Mouse (Mus musculus): Measurements from ENCODE around the gene Glrx3. TPM values are rescaled to one million over a fixed set of nuclear protein-coding genes. Genes with fewer than 3 reads are reported as not detected.
"Not testable (repeated sequence)": the region's sequence is repeated elsewhere in the genome, so short reads cannot be mapped to it uniquely, and the experiment has no call there.

Gene Glrx3
- polyA plus RNA-seq, 1 experiment from 2014 or later, result 289 TPM

GRCm38 (mm10) chr7:137414710-137415109 is 22.7 kb upstream of the Glrx3 start:
- WGBS, result 81% methylated on average over 7 of the region's 8 CpGs
- H3K4me3 ChIP-seq (ENCODE audit: low read length), result no peak overlapping the region
- H3K4me1 ChIP-seq (ENCODE audit: control insufficient read depth, insufficient read depth, low read length), result no peaks in the 10 kb centered on the region
- H3K9ac ChIP-seq (ENCODE audit: low read depth, low read length), result no peak overlapping the region
- no peak overlapping the region for H3K27ac ChIP-seq (ENCODE audit: low read depth, low read length)
- H3K27me3 ChIP-seq (ENCODE audit: control insufficient read depth, insufficient read depth, low read length), result no peaks in the 10 kb centered on the region
- H3K9me3 ChIP-seq (ENCODE audit: control insufficient read depth, low read length), result no peaks in the 10 kb centered on the region
- ATAC-seq (ENCODE audit: low FRiP score, low TSS enrichment), result no peak
- H3K36me3 ChIP-seq (ENCODE audit: control insufficient read depth, insufficient read depth, low read length), result no peaks in the 10 kb centered on the region
- H3K4me2 ChIP-seq (replicated peaks; ENCODE audit: low read depth, low read length), result no peak overlapping the region

- Histone ChIP-seq H3K4me1 (ENCODE audit: control insufficient read depth, insufficient read depth, low read length) (no peaks in the 10 kb centered on the region), H3K36me3 (ENCODE audit: control insufficient read depth, insufficient read depth, low read length) (no peaks in the 10 kb centered on the region), H3K27ac (ENCODE audit: low read depth, low read length) (no peak overlapping the region), H3K9me3 (ENCODE audit: control insufficient read depth, low read length) (no peaks in the 10 kb centered on the region), H3K4me2 (replicated peaks; ENCODE audit: low read depth, low read length) (no peak overlapping the region), H3K4me3 (ENCODE audit: low read length) (no peak overlapping the region), H3K9ac (ENCODE audit: low read depth, low read length) (no peak overlapping the region), H3K27me3 (ENCODE audit: control insufficient read depth, insufficient read depth, low read length) (no peaks in the 10 kb centered on the region)
- WGBS, result 97% methylated on average over 2 of the region's 2 CpGs
- no peak for ATAC-seq (ENCODE audit: low FRiP score, low TSS enrichment)
Observed at GRCm38 (mm10) chr7:137420550-137420949, 16.9 kb upstream of the Glrx3 start.

- H3K9me3 ChIP-seq (ENCODE audit: control insufficient read depth, low read length), result no peaks in the 10 kb centered on the region
- H3K27me3 ChIP-seq (ENCODE audit: control insufficient read depth, insufficient read depth, low read length), result no peaks in the 10 kb centered on the region
- H3K4me3 ChIP-seq (ENCODE audit: low read length), result no peak overlapping the region
- no peak overlapping the region for H3K9ac ChIP-seq (ENCODE audit: low read depth, low read length)
- H3K36me3 ChIP-seq (ENCODE audit: control insufficient read depth, insufficient read depth, low read length), result no peaks in the 10 kb centered on the region
- H3K27ac ChIP-seq (ENCODE audit: low read depth, low read length), result no peak overlapping the region
- H3K4me1 ChIP-seq (ENCODE audit: control insufficient read depth, insufficient read depth, low read length), result no peaks in the 10 kb centered on the region
- 93% methylated on average over 4 of the region's 4 CpGs for WGBS
- no peak overlapping the region for H3K4me2 ChIP-seq (replicated peaks; ENCODE audit: low read depth, low read length)
- no peak for ATAC-seq (ENCODE audit: low FRiP score, low TSS enrichment)
Observed at GRCm38 (mm10) chr7:137421236-137421635, 16.2 kb upstream of the Glrx3 start.

GRCm38 (mm10) chr7:137426693-137427092 is 10.7 kb upstream of the Glrx3 start:
- Histone ChIP-seq H3K27me3 (ENCODE audit: control insufficient read depth, insufficient read depth, low read length) (no peaks in the 10 kb centered on the region), H3K27ac (ENCODE audit: low read depth, low read length) (no peak overlapping the region), H3K9me3 (ENCODE audit: control insufficient read depth, low read length) (no peaks in the 10 kb centered on the region), H3K4me3 (ENCODE audit: low read length) (no peak overlapping the region), H3K36me3 (ENCODE audit: control insufficient read depth, insufficient read depth, low read length) (no peaks in the 10 kb centered on the region), H3K4me2 (replicated peaks; ENCODE audit: low read depth, low read length) (no peak overlapping the region), H3K4me1 (ENCODE audit: control insufficient read depth, insufficient read depth, low read length) (no peaks in the 10 kb centered on the region), H3K9ac (ENCODE audit: low read depth, low read length) (no peak overlapping the region)
- ATAC-seq (ENCODE audit: low FRiP score, low TSS enrichment), result no peak
- 68% methylated on average over 4 of the region's 4 CpGs for WGBS

GRCm38 (mm10) chr7:137431769-137432603 is 5.4 kb upstream of the Glrx3 start:
- WGBS, result 53% methylated on average over 13 of the region's 13 CpGs
- Histone ChIP-seq H3K27ac (ENCODE audit: low read depth, low read length) (no peak overlapping the region), H3K4me3 (ENCODE audit: low read length) (no peak overlapping the region), H3K4me1 (ENCODE audit: control insufficient read depth, insufficient read depth, low read length) (no peaks in the 10 kb centered on the region), H3K9me3 (ENCODE audit: control insufficient read depth, low read length) (no peaks in the 10 kb centered on the region), H3K27me3 (ENCODE audit: control insufficient read depth, insufficient read depth, low read length) (no peaks in the 10 kb centered on the region), H3K9ac (ENCODE audit: low read depth, low read length) (no peak overlapping the region), H3K36me3 (ENCODE audit: control insufficient read depth, insufficient read depth, low read length) (no peaks in the 10 kb centered on the region), H3K4me2 (replicated peaks; ENCODE audit: low read depth, low read length) (no peak overlapping the region)
- no peak for ATAC-seq (ENCODE audit: low FRiP score, low TSS enrichment)

- Histone ChIP-seq H3K9ac (ENCODE audit: low read depth, low read length) (no peak overlapping the region), H3K27ac (ENCODE audit: low read depth, low read length) (no peak overlapping the region), H3K4me3 (ENCODE audit: low read length) (peak overlapping the region; percentile 96; the same call in 1 of the 2 replicates), H3K4me1 (ENCODE audit: control insufficient read depth, insufficient read depth, low read length) (peaks cover 7% of the 10 kb centered on the region; the same call in 1 of the 2 replicates), H3K9me3 (ENCODE audit: control insufficient read depth, low read length) (no peaks in the 10 kb centered on the region), H3K36me3 (ENCODE audit: control insufficient read depth, insufficient read depth, low read length) (no peaks in the 10 kb centered on the region), H3K27me3 (ENCODE audit: control insufficient read depth, insufficient read depth, low read length) (no peaks in the 10 kb centered on the region), H3K4me2 (replicated peaks; ENCODE audit: low read depth, low read length) (peak overlapping the region; percentile 79)
- peak; percentile 4; the same call in 1 of the 2 replicates for ATAC-seq (ENCODE audit: low FRiP score, low TSS enrichment)
- WGBS, result 63% methylated on average over 6 of the region's 6 CpGs
Observed at GRCm38 (mm10) chr7:137436901-137437300, 513 bp upstream of the Glrx3 start.

- Histone ChIP-seq H3K9ac (ENCODE audit: low read depth, low read length) (peak overlapping the region; percentile 93), H3K4me1 (ENCODE audit: control insufficient read depth, insufficient read depth, low read length) (peaks cover 7% of the 10 kb centered on the region; the same call in 1 of the 2 replicates), H3K4me3 (ENCODE audit: low read length) (peak overlapping the region; percentile 96), H3K27me3 (ENCODE audit: control insufficient read depth, insufficient read depth, low read length) (no peaks in the 10 kb centered on the region), H3K27ac (ENCODE audit: low read depth, low read length) (peak overlapping the region; percentile 69; the same call in 1 of the 2 replicates), H3K4me2 (replicated peaks; ENCODE audit: low read depth, low read length) (peak overlapping the region; percentile 79), H3K36me3 (ENCODE audit: control insufficient read depth, insufficient read depth, low read length) (no peaks in the 10 kb centered on the region), H3K9me3 (ENCODE audit: control insufficient read depth, low read length) (no peaks in the 10 kb centered on the region)
- ATAC-seq (ENCODE audit: low FRiP score, low TSS enrichment), result peak; percentile 10; the same call in 1 of the 2 replicates
- WGBS, result 5% methylated on average over 7 of the region's 7 CpGs
Observed at GRCm38 (mm10) chr7:137438179-137438550, 751 bp downstream of the Glrx3 start.

- 81% methylated on average over 7 of the region's 7 CpGs for WGBS
- Histone ChIP-seq H3K4me3 (ENCODE audit: low read length) (peak overlapping the region; percentile 96; the same call in 1 of the 2 replicates), H3K4me2 (replicated peaks; ENCODE audit: low read depth, low read length) (peak overlapping the region; percentile 79), H3K9ac (ENCODE audit: low read depth, low read length) (peak overlapping the region; percentile 93; the same call in 1 of the 2 replicates)
- not testable (repeated sequence) for H3K27ac ChIP-seq (ENCODE audit: low read depth, low read length); H3K27me3 ChIP-seq (ENCODE audit: control insufficient read depth, insufficient read depth, low read length); H3K4me1 ChIP-seq (ENCODE audit: control insufficient read depth, insufficient read depth, low read length); H3K9me3 ChIP-seq (ENCODE audit: control insufficient read depth, low read length); ATAC-seq (ENCODE audit: low FRiP score, low TSS enrichment); H3K36me3 ChIP-seq (ENCODE audit: control insufficient read depth, insufficient read depth, low read length)
Observed at GRCm38 (mm10) chr7:137438962-137439361, 1.5 kb downstream of the Glrx3 start.

GRCm38 (mm10) chr7:137442951-137443350 is 5.5 kb downstream of the Glrx3 start:
- WGBS, result 98% methylated on average over 4 of the region's 4 CpGs
- H3K9ac ChIP-seq (ENCODE audit: low read depth, low read length), result no peak overlapping the region
- ATAC-seq (ENCODE audit: low FRiP score, low TSS enrichment), result no peak
- H3K4me2 ChIP-seq (replicated peaks; ENCODE audit: low read depth, low read length), result no peak overlapping the region
- no peaks in the 10 kb centered on the region for H3K9me3 ChIP-seq (ENCODE audit: control insufficient read depth, low read length)
- no peaks in the 10 kb centered on the region for H3K27me3 ChIP-seq (ENCODE audit: control insufficient read depth, insufficient read depth, low read length)
- H3K4me3 ChIP-seq (ENCODE audit: low read length), result no peak overlapping the region
- no peak overlapping the region for H3K27ac ChIP-seq (ENCODE audit: low read depth, low read length)
- H3K4me1 ChIP-seq (ENCODE audit: control insufficient read depth, insufficient read depth, low read length), result peaks cover 7% of the 10 kb centered on the region; the same call in 1 of the 2 replicates
- peaks cover 22% of the 10 kb centered on the region; the same call in 1 of the 2 replicates for H3K36me3 ChIP-seq (ENCODE audit: control insufficient read depth, insufficient read depth, low read length)

Measured in kidney, embryonic 14.5 days (tissue).